ENCODE assay signal across 8 mouse cellular contexts in genomic region chr11:100528375-100529165, GRCm38 (mm10). TPM values are rescaled to one million over a fixed set of nuclear protein-coding genes. Genes with fewer than 3 reads are reported as not detected.
DNase-seq lines count a peak whose midpoint lies in the region; ATAC-seq and TF ChIP-seq lines count a peak whose summit lies in the region.

No protein-coding gene starts in this region.

- WGBS in heart, embryonic 11.5 days (ENCODE audit: insufficient replicate concordance), result 24% methylated on average over 19 of the region's 19 CpGs
- 20% methylated on average over 19 of the region's 19 CpGs for WGBS in forebrain, embryonic 11.5 days
- WGBS in liver, embryonic 13.5 days (ENCODE audit: insufficient replicate concordance), result 26% methylated on average over 19 of the region's 19 CpGs

- ATAC-seq in heart, embryonic 11.5 days (replicated peaks; ENCODE audit: insufficient number of reproducible peaks, low FRiP score, low TSS enrichment), result no peak; the same call in 1 of the 2 replicates
- ATAC-seq in forebrain, embryonic 11.5 days (replicated peaks; ENCODE audit: low FRiP score), result no peak; the same call in 1 of the 2 replicates
- ATAC-seq in liver, embryonic 13.5 days (ENCODE audit: low read depth), result no peak

- peaks cover 28% of the 10 kb centered on the region for H3K79me3 ChIP-seq in C2C12 (ENCODE audit: low read depth)

- peak overlapping the region; percentile 38 for H3ac ChIP-seq in C2C12 (ENCODE audit: control insufficient read depth, insufficient read length, low read depth)

- intact Hi-C loops in heart, postnatal 14 days (cut with DNase I), result no loop called here

- peaks cover 40% of the 10 kb centered on the region for H3K79me2 ChIP-seq in C2C12 (ENCODE audit: control insufficient read depth, insufficient read depth)

- TF ChIP-seq CTCF in C2C12 (IDR thresholded peaks at IDR 0.05; ENCODE audit: control insufficient read depth, insufficient read depth, insufficient read length), result no peak

- peaks cover 25% of the 10 kb centered on the region for H3K4me1 ChIP-seq in heart, embryonic 11.5 days (ENCODE audit: control insufficient read depth, insufficient read depth, low read length)
- peaks cover 10% of the 10 kb centered on the region; the same call in 1 of the 2 replicates for H3K4me1 ChIP-seq in forebrain, embryonic 11.5 days (replicated peaks; ENCODE audit: control insufficient read depth, insufficient read depth, low read length)
- H3K4me1 ChIP-seq in liver, embryonic 13.5 days (replicated peaks), result peaks cover 47% of the 10 kb centered on the region

- H3K9ac ChIP-seq in heart, embryonic 11.5 days (ENCODE audit: low read depth, low read length), result peak overlapping the region; percentile 93
- H3K9ac ChIP-seq in forebrain, embryonic 11.5 days (ENCODE audit: low read length), result peak overlapping the region; percentile 49
- peak overlapping the region; percentile 65 for H3K9ac ChIP-seq in liver, embryonic 13.5 days

- H3K4me3 ChIP-seq in heart, embryonic 11.5 days (ENCODE audit: low read depth, low read length), result peak overlapping the region; percentile 89
- H3K4me3 ChIP-seq in C2C12 (ENCODE audit: insufficient read depth, poor library complexity, severe bottlenecking), result no peak overlapping the region
- H3K4me3 ChIP-seq in forebrain, embryonic 11.5 days (ENCODE audit: low read depth, low read length), result peak overlapping the region; percentile 88
- peak overlapping the region; percentile 76 for H3K4me3 ChIP-seq in liver, embryonic 13.5 days (replicated peaks)

- no peaks in the 10 kb centered on the region for H3K27me3 ChIP-seq in heart, embryonic 11.5 days (ENCODE audit: control insufficient read depth, insufficient read depth, low read length)
- no peaks in the 10 kb centered on the region for H3K27me3 ChIP-seq in C2C12 (ENCODE audit: control insufficient read depth, insufficient read depth, insufficient read length)
- no peaks in the 10 kb centered on the region; the same call in 1 of the 2 replicates for H3K27me3 ChIP-seq in forebrain, embryonic 11.5 days (ENCODE audit: control insufficient read depth, insufficient read depth, low read length)
- H3K27me3 ChIP-seq in liver, embryonic 13.5 days, result no peaks in the 10 kb centered on the region

- H3K36me3 ChIP-seq in heart, embryonic 11.5 days (ENCODE audit: control insufficient read depth, insufficient read depth, low read length), result no peaks in the 10 kb centered on the region; the same call in 1 of the 2 replicates
- peaks cover 4% of the 10 kb centered on the region for H3K36me3 ChIP-seq in C2C12 (ENCODE audit: control insufficient read depth, insufficient read depth)
- H3K36me3 ChIP-seq in forebrain, embryonic 11.5 days (ENCODE audit: control insufficient read depth, insufficient read depth, low read length), result no peaks in the 10 kb centered on the region; the same call in 1 of the 2 replicates
- peaks cover 10% of the 10 kb centered on the region for H3K36me3 ChIP-seq in liver, embryonic 13.5 days

- H3K27ac ChIP-seq in heart, embryonic 11.5 days (ENCODE audit: low read depth, low read length), result peak overlapping the region; percentile 50
- no peak overlapping the region for H3K27ac ChIP-seq in forebrain, embryonic 11.5 days (ENCODE audit: low read depth, low read length)
- H3K27ac ChIP-seq in liver, embryonic 13.5 days, result peak overlapping the region; percentile 87

- H3K9me3 ChIP-seq in heart, embryonic 11.5 days (replicated peaks; ENCODE audit: control insufficient read depth, low read length), result no peaks in the 10 kb centered on the region
- H3K9me3 ChIP-seq in forebrain, embryonic 11.5 days (ENCODE audit: control insufficient read depth, low read length), result no peaks in the 10 kb centered on the region
- no peaks in the 10 kb centered on the region for H3K9me3 ChIP-seq in liver, embryonic 13.5 days (replicated peaks)

- DNase-seq in heart, postnatal 14 days, result no peak
- no peak for DNase-seq in forebrain, embryonic 11.5 days (ENCODE audit: low spot score)
- DNase-seq in liver, embryonic 13.5 days, result no peak
- no peak for DNase-seq in embryo, embryonic 10 days (ENCODE audit: low spot score)
- no peak for DNase-seq in retina, postnatal 1 day
- no peak for DNase-seq in layer of hippocampus, postnatal 10 days (ENCODE audit: low spot score in 2 of 2)

- peak overlapping the region; percentile 92 for H3K4me2 ChIP-seq in heart, embryonic 11.5 days
- peak overlapping the region; percentile 56 for H3K4me2 ChIP-seq in forebrain, embryonic 11.5 days (ENCODE audit: low read depth, low read length, severe bottlenecking)
- peak overlapping the region; percentile 88 for H3K4me2 ChIP-seq in liver, embryonic 13.5 days

TF ChIP-seq in C2C12, 6 proteins besides CTCF, POLR2A, EP300 and RAD21:
- TF ChIP-seq MAX (IDR thresholded peaks at IDR 0.05) (no peak), FOSL1 (IDR thresholded peaks at IDR 0.05; ENCODE audit: insufficient read depth, low read length, poor library complexity, severe bottlenecking) (no peak), CEBPB (IDR thresholded peaks at IDR 0.05; ENCODE audit: low read depth) (no peak), USF1 (IDR thresholded peaks at IDR 0.05; ENCODE audit: low read depth) (no peak), MYOD1 (IDR thresholded peaks at IDR 0.05; ENCODE audit: control insufficient read depth, insufficient read length, low read depth) (no peak), MYOG (IDR thresholded peaks at IDR 0.05; ENCODE audit: control insufficient read depth, extremely low read depth, insufficient read length) (no peak)

RNA-seq across cellular contexts. Expression of gene Acly, which starts 0.8 kb away (rescaled TPM):
- polyA plus RNA-seq in heart, embryonic 11.5 days (2014; fragmentation: Nextera tagmentation; extraction: Ambion mirVana), result 76.6 and 93.9 TPM in 2 replicates
- total RNA-seq in heart, postnatal 14 days (2021), result 10 to 100 TPM; 38.9 to 41.2 TPM
- polyA plus RNA-seq in C2C12 (2012; fragmentation: generic; extraction: Trizol), result 86.6 TPM
- 294 TPM in 2 replicates for polyA plus RNA-seq in forebrain, embryonic 11.5 days (2014; fragmentation: Nextera tagmentation; extraction: Ambion mirVana)
- 86.2 and 108 TPM in 2 replicates for polyA plus RNA-seq in liver, embryonic 13.5 days (2015; fragmentation: Nextera tagmentation; extraction: Ambion mirVana)
- 100 to 1,000 TPM; 127 to 134 TPM for total RNA-seq in layer of hippocampus, postnatal 10 days (2021)

RNA-seq across cellular contexts. Expression of gene Ttc25, which starts 16.8 kb away (rescaled TPM):
- 0.31 and 1.1 TPM in 2 replicates for polyA plus RNA-seq in heart, embryonic 11.5 days (2014; fragmentation: Nextera tagmentation; extraction: Ambion mirVana)
- under 1 TPM; 0.24 to 0.36 TPM for total RNA-seq in heart, postnatal 14 days (2021)
- 0.06 TPM for polyA plus RNA-seq in C2C12 (2012; fragmentation: generic; extraction: Trizol)
- polyA plus RNA-seq in forebrain, embryonic 11.5 days (2014; fragmentation: Nextera tagmentation; extraction: Ambion mirVana), result 1.3 and 1.9 TPM in 2 replicates
- polyA plus RNA-seq in liver, embryonic 13.5 days (2015; fragmentation: Nextera tagmentation; extraction: Ambion mirVana), result 0.08 and 0.16 TPM in 2 replicates
- 1 to 10 TPM; 1.0 to 1.6 TPM for total RNA-seq in layer of hippocampus, postnatal 10 days (2021)

RNA-seq across cellular contexts. Expression of gene Cnp, which starts 46.1 kb away (rescaled TPM):
- 15.7 and 19.0 TPM in 2 replicates for polyA plus RNA-seq in heart, embryonic 11.5 days (2014; fragmentation: Nextera tagmentation; extraction: Ambion mirVana)
- total RNA-seq in heart, postnatal 14 days (2021), result 1 to 10 TPM; 6.2 to 7.6 TPM
- 10.2 TPM for polyA plus RNA-seq in C2C12 (2012; fragmentation: generic; extraction: Trizol)
- polyA plus RNA-seq in forebrain, embryonic 11.5 days (2014; fragmentation: Nextera tagmentation; extraction: Ambion mirVana), result 18.3 and 20.3 TPM in 2 replicates
- polyA plus RNA-seq in liver, embryonic 13.5 days (2015; fragmentation: Nextera tagmentation; extraction: Ambion mirVana), result 13.2 and 14.1 TPM in 2 replicates
- 10 to 100 TPM; 88.0 to 92.7 TPM for total RNA-seq in layer of hippocampus, postnatal 10 days (2021)

RNA-seq across cellular contexts. Expression of gene Klhl11, which starts 56.0 kb away (rescaled TPM):
- 8.1 and 8.9 TPM in 2 replicates for polyA plus RNA-seq in heart, embryonic 11.5 days (2014; fragmentation: Nextera tagmentation; extraction: Ambion mirVana)
- 10 to 100 TPM; 12.2 to 13.4 TPM for total RNA-seq in heart, postnatal 14 days (2021)
- 4.4 TPM for polyA plus RNA-seq in C2C12 (2012; fragmentation: generic; extraction: Trizol)
- polyA plus RNA-seq in forebrain, embryonic 11.5 days (2014; fragmentation: Nextera tagmentation; extraction: Ambion mirVana), result 15.5 and 15.7 TPM in 2 replicates
- polyA plus RNA-seq in liver, embryonic 13.5 days (2015; fragmentation: Nextera tagmentation; extraction: Ambion mirVana), result 2.4 and 2.6 TPM in 2 replicates
- total RNA-seq in layer of hippocampus, postnatal 10 days (2021), result 10 to 100 TPM; 71.8 to 72.9 TPM
